Mouse (Mus musculus): Measurements from ENCODE around the gene Tmod3.

DNA sequence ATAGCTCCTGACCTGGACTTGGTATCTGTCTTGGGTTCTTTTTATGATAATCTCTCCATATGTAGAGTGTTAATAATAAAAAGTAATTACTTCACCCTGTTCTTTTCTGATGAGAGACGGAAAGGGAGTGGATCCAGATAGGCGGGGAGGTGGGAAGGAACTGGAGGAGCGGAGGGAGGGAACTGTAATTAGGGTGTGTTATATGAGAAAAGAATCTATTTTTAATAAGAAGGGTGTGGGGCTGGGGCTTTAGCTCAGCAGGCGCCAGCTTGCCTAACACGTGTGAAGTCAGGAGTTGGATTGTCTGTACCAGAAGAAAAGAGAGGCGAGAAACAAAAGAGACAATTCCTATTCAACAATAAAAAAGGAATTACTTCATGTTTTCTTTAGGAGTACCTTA, 35.8 kb downstream of the Tmod3 start:
- TF ChIP-seq NELFE (IDR thresholded peaks at IDR 0.05; ENCODE audit: low read depth, low read length) (no peak), POLR2A (IDR thresholded peaks at IDR 0.05; ENCODE audit: control insufficient read depth in 1 of 2, insufficient read depth in 1 of 2, low read depth in 1 of 2, low read length in 2 of 2, poor library complexity in 1 of 2) (no peak), CTCF (IDR thresholded peaks at IDR 0.05 in 2 of 3, conservative IDR thresholded peaks at IDR 0.05 in 1 of 3; ENCODE audit: control insufficient read depth in 1 of 3, insufficient read depth in 1 of 3, low read depth in 2 of 3, low read length in 3 of 3, poor library complexity in 1 of 3, severe bottlenecking in 1 of 3) (no peak), JUND (IDR thresholded peaks at IDR 0.05; ENCODE audit: low read depth, low read length) (no peak), GATA1 (IDR thresholded peaks at IDR 0.05; ENCODE audit: low read depth, low read length) (no peak), MAX (IDR thresholded peaks at IDR 0.05; ENCODE audit: low read length) (no peak), EP300 (IDR thresholded peaks at IDR 0.05; ENCODE audit: low read depth in 1 of 2, low read length in 2 of 2) (no peak), CHD1 (IDR thresholded peaks at IDR 0.05; ENCODE audit: low read depth, low read length) (no peak), GABPA (IDR thresholded peaks at IDR 0.05; ENCODE audit: low read depth, low read length) (no peak), ZMIZ1 (IDR thresholded peaks at IDR 0.05; ENCODE audit: low read depth, low read length) (no peak), POLR2AphosphoS2 (IDR thresholded peaks at IDR 0.05; ENCODE audit: low read length) (no peak), CHD2 (IDR thresholded peaks at IDR 0.05; ENCODE audit: low read length) (no peak), MXI1 (IDR thresholded peaks at IDR 0.05; ENCODE audit: low read depth, low read length) (no peak), TAL1 (IDR thresholded peaks at IDR 0.05; ENCODE audit: low read length) (no peak)

Data from MEL (cell line).